Mouse (Mus musculus): ENCODE data around the gene Kmt2b. TPM values are rescaled to one million over a fixed set of nuclear protein-coding genes. Genes with fewer than 3 reads are reported as not detected.

Kmt2b gene
- total and polyA plus RNA-seq, 3 experiments, result 15.6 to 48.2 TPM; not detected in 1

- H3K27ac ChIP-seq (ENCODE audit: control insufficient read depth, low read depth, low read length), result peak overlapping the region; percentile 87
- no peaks in the 10 kb centered on the region for H3K9me3 ChIP-seq (replicated peaks; ENCODE audit: insufficient read depth, low read length)
- 0 out of 4 replicates have a peak overlapping the region, but pooled peaks of 1 of the 2 experiments have one; percentile 3 for H3K4me3 ChIP-seq (ENCODE audit: control insufficient read depth in 1 of 2, insufficient read depth in 1 of 2, low read depth in 2 of 2, low read length in 2 of 2)
- H3K9ac ChIP-seq (ENCODE audit: control insufficient read depth, low read depth, low read length, poor library complexity, severe bottlenecking), result peak overlapping the region; percentile 5
- H3K36me3 ChIP-seq (ENCODE audit: control insufficient read depth in 1 of 2, insufficient read depth in 2 of 2, low read length in 2 of 2), result peaks cover 0 to 11% of the 10 kb centered on the region in 2 experiments; a peak in 3 of 4 replicates
- H3K4me1 ChIP-seq (ENCODE audit: control insufficient read depth in 1 of 2, insufficient read depth in 2 of 2, low read length in 2 of 2), result peaks cover 0 to 17% of the 10 kb centered on the region in 2 experiments; a peak in 3 of 4 replicates
- H3K79me2 ChIP-seq (ENCODE audit: control insufficient read depth, insufficient read depth, low read length, poor library complexity), result no peaks in the 10 kb centered on the region
- no peaks in the 10 kb centered on the region for H3K27me3 ChIP-seq (ENCODE audit: control insufficient read depth in 1 of 2, insufficient read depth in 2 of 2, low read length in 2 of 2)
- DNase-seq (ENCODE audit: low read depth, low spot score), result peak; percentile 86
- TF ChIP-seq ZKSCAN1 (IDR thresholded peaks at IDR 0.05; ENCODE audit: low read depth, low read length) (no peak), MXI1 (IDR thresholded peaks at IDR 0.05; ENCODE audit: low read depth, low read length) (peak; percentile 20; the same call in 1 of the 2 replicates), POLR2A (IDR thresholded peaks at IDR 0.05; ENCODE audit: control insufficient read depth in 1 of 2, insufficient read depth in 1 of 2, low read depth in 1 of 2, low read length in 2 of 2, poor library complexity in 1 of 2) (no peak), UBTF (IDR thresholded peaks at IDR 0.05; ENCODE audit: borderline replicate concordance, insufficient read depth, low read depth, low read length) (no peak), RAD21 (IDR thresholded peaks at IDR 0.05; ENCODE audit: low read depth, low read length) (no peak), TAL1 (IDR thresholded peaks at IDR 0.05; ENCODE audit: low read length) (peak; percentile 80), NRF1 (IDR thresholded peaks at IDR 0.05; ENCODE audit: insufficient read depth, low read depth, low read length, poor library complexity, severe bottlenecking) (no peak), TBP (IDR thresholded peaks at IDR 0.05; ENCODE audit: low read depth, low read length) (0 out of 2 replicates have a peak, but pooled peaks have one; percentile 43), E2F4 (IDR thresholded peaks at IDR 0.05; ENCODE audit: borderline replicate concordance, low read depth, low read length) (no peak), POLR2AphosphoS2 (IDR thresholded peaks at IDR 0.05; ENCODE audit: low read length) (no peak), NELFE (IDR thresholded peaks at IDR 0.05; ENCODE audit: low read depth, low read length) (no peak), JUND (IDR thresholded peaks at IDR 0.05; ENCODE audit: low read depth, low read length) (no peak), CHD1 (IDR thresholded peaks at IDR 0.05; ENCODE audit: low read depth, low read length) (no peak), ETS1 (IDR thresholded peaks at IDR 0.05; ENCODE audit: low read depth, low read length) (peak; percentile 85), MAFK (IDR thresholded peaks at IDR 0.05; ENCODE audit: borderline replicate concordance, low read depth, low read length) (no peak), MAZ (IDR thresholded peaks at IDR 0.05; ENCODE audit: low read depth, low read length) (no peak), ZNF384 (IDR thresholded peaks at IDR 0.05; ENCODE audit: low read depth, low read length) (no peak), HCFC1 (IDR thresholded peaks at IDR 0.05; ENCODE audit: low read depth, low read length) (no peak; the same call in 1 of the 2 replicates), ZMIZ1 (IDR thresholded peaks at IDR 0.05; ENCODE audit: low read depth, low read length) (no peak), MYC (IDR thresholded peaks at IDR 0.05; ENCODE audit: low read depth, low read length) (peak; percentile 65; the same call in 1 of the 2 replicates), POLR2AphosphoS5 (IDR thresholded peaks at IDR 0.05; ENCODE audit: borderline replicate concordance, low read depth, low read length) (no peak), RCOR1 (IDR thresholded peaks at IDR 0.05; ENCODE audit: low read depth, low read length) (peak; percentile 74; the same call in 1 of the 2 replicates), GATA1 (IDR thresholded peaks at IDR 0.05; ENCODE audit: low read depth, low read length) (peak; percentile 94), MYB (IDR thresholded peaks at IDR 0.05; ENCODE audit: low read depth, low read length) (no peak), EP300 (IDR thresholded peaks at IDR 0.05; ENCODE audit: low read depth in 1 of 2, low read length in 2 of 2) (peak; percentile 85 to 94), USF2 (IDR thresholded peaks at IDR 0.05; ENCODE audit: borderline replicate concordance in 1 of 2, insufficient read depth in 1 of 2, low read depth in 1 of 2, low read length in 2 of 2) (no peak), TCF12 (IDR thresholded peaks at IDR 0.05; ENCODE audit: low read depth, low read length) (peak; percentile 91), CHD2 (IDR thresholded peaks at IDR 0.05; ENCODE audit: low read length) (no peak), MAX (IDR thresholded peaks at IDR 0.05; ENCODE audit: low read length) (no peak), USF1 (IDR thresholded peaks at IDR 0.05; ENCODE audit: low read depth, low read length) (no peak), SMC3 (IDR thresholded peaks at IDR 0.05; ENCODE audit: low read depth, low read length) (no peak), SIN3A (IDR thresholded peaks at IDR 0.05; ENCODE audit: low read length) (no peak; the same call in none of the 2 replicates), KAT2A (conservative IDR thresholded peaks at IDR 0.05; ENCODE audit: low read depth, low read length) (no peak), ZC3H11A (IDR thresholded peaks at IDR 0.05; ENCODE audit: low read depth, low read length) (no peak), ELF1 (IDR thresholded peaks at IDR 0.05; ENCODE audit: low read depth, low read length) (no peak), GABPA (IDR thresholded peaks at IDR 0.05; ENCODE audit: low read depth, low read length) (no peak), MEF2A (IDR thresholded peaks at IDR 0.05; ENCODE audit: extremely low read depth, insufficient replicate concordance, low read depth, low read length, poor library complexity, severe bottlenecking) (no peak), BHLHE40 (IDR thresholded peaks at IDR 0.05; ENCODE audit: borderline replicate concordance, low read depth, low read length) (no peak)
These were observed 44.2 kb downstream of the Kmt2b start for GRCm38 (mm10) chr7:30544327-30544726.
